Mouse (Mus musculus): Measurements from ENCODE around the gene Mctp1. TPM values are rescaled to one million over a fixed set of nuclear protein-coding genes. Genes with fewer than 3 reads are reported as not detected.
A peak's percentile ranks its signal among the peaks of the same experiment; 100 is the strongest.
"Not testable (repeated sequence)": the region's sequence is repeated elsewhere in the genome, so short reads cannot be mapped to it uniquely, and the experiment has no call there.

The Mctp1 gene
- polyA plus RNA-seq, 1 experiment from 2014 or later: 3.1 TPM

- WGBS: 95% methylated on average over 1 of the region's 1 CpGs
Observed at GRCm38 (mm10) chr13:76918321-76918720, 534.0 kb downstream of the Mctp1 start.

GRCm38 (mm10) chr13:76926851-76927250 lies 542.5 kb downstream of the Mctp1 start:
- no peak for ATAC-seq
- no peaks in the 10 kb centered on the region for H3K4me1 ChIP-seq
- no peak overlapping the region for H3K27ac ChIP-seq
- H3K27me3 ChIP-seq: no peaks in the 10 kb centered on the region
- no peak overlapping the region for H3K9ac ChIP-seq
- 70% methylated on average over 1 of the region's 1 CpGs for WGBS
- no peak overlapping the region for H3K4me3 ChIP-seq
- H3K9me3 ChIP-seq (replicated peaks): no peaks in the 10 kb centered on the region
- H3K4me2 ChIP-seq: no peak overlapping the region
- H3K36me3 ChIP-seq (ENCODE audit: poor library complexity, severe bottlenecking): no peaks in the 10 kb centered on the region

More at GRCm38 (mm10) chr13:76918321-76918720, 534.0 kb downstream of the Mctp1 start:
- Histone ChIP-seq H3K4me1 (no peaks in the 10 kb centered on the region), H3K36me3 (ENCODE audit: poor library complexity, severe bottlenecking) (no peaks in the 10 kb centered on the region), H3K9ac (no peak overlapping the region), H3K4me3 (no peak overlapping the region), H3K4me2 (no peak overlapping the region), H3K27me3 (no peaks in the 10 kb centered on the region), H3K27ac (no peak overlapping the region), H3K9me3 (replicated peaks) (no peaks in the 10 kb centered on the region)
- no peak for ATAC-seq

GRCm38 (mm10) chr13:76927875-76928440 lies 543.6 kb downstream of the Mctp1 start:
- Histone ChIP-seq H3K27ac (no peak overlapping the region), H3K4me1 (no peaks in the 10 kb centered on the region), H3K9me3 (replicated peaks) (no peaks in the 10 kb centered on the region), H3K9ac (no peak overlapping the region), H3K4me2 (no peak overlapping the region), H3K36me3 (ENCODE audit: poor library complexity, severe bottlenecking) (no peaks in the 10 kb centered on the region), H3K27me3 (no peaks in the 10 kb centered on the region), H3K4me3 (no peak overlapping the region)
- 70% methylated on average over 5 of the region's 5 CpGs for WGBS
- no peak for ATAC-seq

GRCm38 (mm10) chr13:76929152-76929551 lies 544.8 kb downstream of the Mctp1 start:
- no peaks in the 10 kb centered on the region for H3K27me3 ChIP-seq
- H3K4me2 ChIP-seq: no peak overlapping the region
- no peak overlapping the region for H3K9ac ChIP-seq
- no peak for ATAC-seq
- no peaks in the 10 kb centered on the region for H3K36me3 ChIP-seq (ENCODE audit: poor library complexity, severe bottlenecking)
- H3K27ac ChIP-seq: no peak overlapping the region
- WGBS: 86% methylated on average over 3 of the region's 3 CpGs
- no peaks in the 10 kb centered on the region for H3K9me3 ChIP-seq (replicated peaks)
- H3K4me3 ChIP-seq: no peak overlapping the region
- no peaks in the 10 kb centered on the region for H3K4me1 ChIP-seq

- Histone ChIP-seq H3K4me1 (no peaks in the 10 kb centered on the region), H3K9me3 (replicated peaks) (no peaks in the 10 kb centered on the region), H3K4me3 (no peak overlapping the region), H3K9ac (no peak overlapping the region), H3K27ac (no peak overlapping the region), H3K36me3 (ENCODE audit: poor library complexity, severe bottlenecking) (no peaks in the 10 kb centered on the region), H3K4me2 (no peak overlapping the region), H3K27me3 (no peaks in the 10 kb centered on the region)
- ATAC-seq: no peak
- WGBS: 63% methylated on average over 5 of the region's 5 CpGs
Observed at GRCm38 (mm10) chr13:76932933-76933332, 548.6 kb downstream of the Mctp1 start.

GRCm38 (mm10) chr13:76949234-76949633 lies 564.9 kb downstream of the Mctp1 start:
- Histone ChIP-seq H3K9ac (no peak overlapping the region), H3K4me3 (no peak overlapping the region), H3K4me2 (no peak overlapping the region), H3K9me3 (replicated peaks) (no peaks in the 10 kb centered on the region), H3K4me1 (no peaks in the 10 kb centered on the region), H3K27me3 (no peaks in the 10 kb centered on the region), H3K36me3 (ENCODE audit: poor library complexity, severe bottlenecking) (no peaks in the 10 kb centered on the region), H3K27ac (no peak overlapping the region)
- ATAC-seq: no peak

- no peaks in the 10 kb centered on the region for H3K9me3 ChIP-seq (replicated peaks)
- no peaks in the 10 kb centered on the region for H3K36me3 ChIP-seq (ENCODE audit: poor library complexity, severe bottlenecking)
- H3K27me3 ChIP-seq: no peaks in the 10 kb centered on the region
- ATAC-seq: no peak
- no peak overlapping the region for H3K9ac ChIP-seq
- H3K4me3 ChIP-seq: no peak overlapping the region
- H3K4me2 ChIP-seq: no peak overlapping the region
- no peak overlapping the region for H3K27ac ChIP-seq
- no peaks in the 10 kb centered on the region for H3K4me1 ChIP-seq
Observed at GRCm38 (mm10) chr13:76967588-76967987, 583.3 kb downstream of the Mctp1 start.

- Histone ChIP-seq H3K36me3 (ENCODE audit: poor library complexity, severe bottlenecking) (no peaks in the 10 kb centered on the region), H3K27ac (no peak overlapping the region), H3K4me1 (no peaks in the 10 kb centered on the region), H3K4me3 (no peak overlapping the region), H3K9ac (no peak overlapping the region), H3K4me2 (no peak overlapping the region), H3K27me3 (no peaks in the 10 kb centered on the region), H3K9me3 (replicated peaks) (no peaks in the 10 kb centered on the region)
- WGBS: 3% methylated on average over 2 of the region's 2 CpGs
- peak; percentile 82 for ATAC-seq
Observed at GRCm38 (mm10) chr13:76969386-76969785, 585.1 kb downstream of the Mctp1 start.

- ATAC-seq; H3K4me2 ChIP-seq; H3K9me3 ChIP-seq (replicated peaks); H3K27ac ChIP-seq; H3K9ac ChIP-seq; H3K4me1 ChIP-seq; H3K4me3 ChIP-seq; H3K36me3 ChIP-seq (ENCODE audit: poor library complexity, severe bottlenecking); H3K27me3 ChIP-seq: not testable (repeated sequence)
- WGBS: 90% methylated on average over 3 of the region's 3 CpGs
Observed at GRCm38 (mm10) chr13:76971046-76971445, 586.7 kb downstream of the Mctp1 start.

GRCm38 (mm10) chr13:77002628-77003027 lies 618.3 kb downstream of the Mctp1 start:
- H3K27me3 ChIP-seq: no peaks in the 10 kb centered on the region
- no peaks in the 10 kb centered on the region for H3K36me3 ChIP-seq (ENCODE audit: poor library complexity, severe bottlenecking)
- no peaks in the 10 kb centered on the region for H3K4me1 ChIP-seq
- ATAC-seq: no peak
- whole genome bisulfite sequencing: 72% methylated on average over 3 of the region's 3 CpGs
- H3K9me3 ChIP-seq (replicated peaks): no peaks in the 10 kb centered on the region
- H3K9ac ChIP-seq: no peak overlapping the region
- H3K4me3 ChIP-seq: no peak overlapping the region
- no peak overlapping the region for H3K27ac ChIP-seq
- H3K4me2 ChIP-seq: no peak overlapping the region

- H3K9ac ChIP-seq: no peak overlapping the region
- H3K4me1 ChIP-seq: no peaks in the 10 kb centered on the region
- WGBS: 87% methylated on average over 1 of the region's 1 CpGs
- H3K27me3 ChIP-seq: no peaks in the 10 kb centered on the region
- no peak overlapping the region for H3K4me2 ChIP-seq
- ATAC-seq: no peak
- H3K4me3 ChIP-seq: no peak overlapping the region
- no peak overlapping the region for H3K27ac ChIP-seq
- no peaks in the 10 kb centered on the region for H3K9me3 ChIP-seq (replicated peaks)
- H3K36me3 ChIP-seq (ENCODE audit: poor library complexity, severe bottlenecking): no peaks in the 10 kb centered on the region
Observed at GRCm38 (mm10) chr13:77003684-77004083, 619.3 kb downstream of the Mctp1 start.

- H3K27ac ChIP-seq: no peak overlapping the region
- ATAC-seq: no peak
- no peaks in the 10 kb centered on the region for H3K36me3 ChIP-seq (ENCODE audit: poor library complexity, severe bottlenecking)
- no peaks in the 10 kb centered on the region for H3K27me3 ChIP-seq
- no peak overlapping the region for H3K9ac ChIP-seq
- H3K4me2 ChIP-seq: no peak overlapping the region
- WGBS: 76% methylated on average over 2 of the region's 2 CpGs
- no peaks in the 10 kb centered on the region for H3K9me3 ChIP-seq (replicated peaks)
- no peaks in the 10 kb centered on the region for H3K4me1 ChIP-seq
- H3K4me3 ChIP-seq: no peak overlapping the region
Observed at GRCm38 (mm10) chr13:77018851-77019250, 634.5 kb downstream of the Mctp1 start.

- H3K4me3 ChIP-seq: no peak overlapping the region
- WGBS: 70% methylated on average over 5 of the region's 5 CpGs
- H3K4me1 ChIP-seq: no peaks in the 10 kb centered on the region
- H3K9ac ChIP-seq: no peak overlapping the region
- no peaks in the 10 kb centered on the region for H3K27me3 ChIP-seq
- H3K36me3 ChIP-seq (ENCODE audit: poor library complexity, severe bottlenecking): no peaks in the 10 kb centered on the region
- no peak overlapping the region for H3K4me2 ChIP-seq
- H3K27ac ChIP-seq: no peak overlapping the region
- ATAC-seq: no peak
- no peaks in the 10 kb centered on the region for H3K9me3 ChIP-seq (replicated peaks)
Observed at GRCm38 (mm10) chr13:77029594-77029993, 645.3 kb downstream of the Mctp1 start.
